Mouse (Mus musculus): ENCODE measurements around the gene Ubqln4. TPM values are rescaled to one million over a fixed set of nuclear protein-coding genes. Genes with fewer than 3 reads are reported as not detected.

The Ubqln4 gene
- polyA plus RNA-seq, 1 experiment from 2014 or later, result 60.8 TPM

- ATAC-seq (replicated peaks; ENCODE audit: low FRiP score, low TSS enrichment, low read depth) (no peak), DNase-seq (ENCODE audit: low spot score) (no peak)
- Histone ChIP-seq H3K4me3 (ENCODE audit: low read depth, low read length) (peak overlapping the region; percentile 97), H3K27me3 (replicated peaks; ENCODE audit: control insufficient read depth, insufficient read depth, low read length) (no peaks in the 10 kb centered on the region), H3K9me3 (ENCODE audit: control insufficient read depth, low read length) (no peaks in the 10 kb centered on the region), H3K36me3 (ENCODE audit: control insufficient read depth, insufficient read depth, low read length) (peaks cover 6% of the 10 kb centered on the region), H3K4me1 (replicated peaks; ENCODE audit: control insufficient read depth, insufficient read depth, low read length) (peaks cover 56% of the 10 kb centered on the region), H3K4me2 (ENCODE audit: low read length) (peak overlapping the region; percentile 96), H3K27ac (ENCODE audit: low read depth) (peak overlapping the region; percentile 97), H3K9ac (ENCODE audit: low read length) (peak overlapping the region; percentile 96)
- 13% methylated on average over 11 of the region's 11 CpGs for WGBS
Measured at GRCm38 (mm10) chr3:88530082-88530864, 23.3 kb upstream of the Ubqln4 start.

GRCm38 (mm10) chr3:88531348-88532298 lies 21.9 kb upstream of the Ubqln4 start:
- WGBS, result under 1% methylated on average over 59 of the region's 63 CpGs
- Histone ChIP-seq H3K9me3 (ENCODE audit: control insufficient read depth, low read length) (no peaks in the 10 kb centered on the region), H3K4me2 (ENCODE audit: low read length) (peak overlapping the region; percentile 96), H3K27ac (ENCODE audit: low read depth) (peak overlapping the region; percentile 97), H3K4me3 (ENCODE audit: low read depth, low read length) (peak overlapping the region; percentile 97), H3K4me1 (replicated peaks; ENCODE audit: control insufficient read depth, insufficient read depth, low read length) (peaks cover 60% of the 10 kb centered on the region), H3K27me3 (replicated peaks; ENCODE audit: control insufficient read depth, insufficient read depth, low read length) (no peaks in the 10 kb centered on the region), H3K36me3 (ENCODE audit: control insufficient read depth, insufficient read depth, low read length) (peaks cover 16% of the 10 kb centered on the region), H3K9ac (ENCODE audit: low read length) (peak overlapping the region; percentile 96)
- DNase-seq (ENCODE audit: low spot score) (peak; percentile 97), ATAC-seq (replicated peaks; ENCODE audit: low FRiP score, low TSS enrichment, low read depth) (peak; percentile 81)

DNA sequence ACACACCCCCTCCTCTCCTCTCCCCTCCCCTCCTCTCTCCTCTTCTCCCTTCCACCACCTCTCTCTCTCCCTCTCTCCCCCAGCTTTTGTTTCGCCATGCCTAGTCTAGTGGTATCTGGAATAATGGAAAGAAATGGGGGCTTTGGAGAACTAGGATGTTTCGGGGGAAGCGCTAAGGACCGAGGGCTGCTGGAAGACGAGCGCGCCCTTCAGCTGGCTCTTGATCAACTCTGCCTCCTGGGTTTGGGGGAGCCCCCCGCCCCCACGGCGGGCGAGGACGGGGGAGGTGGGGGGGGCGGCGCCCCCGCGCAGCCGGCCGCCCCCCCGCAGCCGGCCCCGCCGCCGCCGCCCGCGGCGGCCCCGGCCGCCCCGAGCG lies 21.3 kb upstream of the Ubqln4 start, which contains the start of gene Mex3a:
Gene Mex3a (plus strand): TSS at position 97 of the 376 bp plus-strand sequence.
- Histone ChIP-seq H3K4me3 (ENCODE audit: low read depth, low read length) (peak within 1 kb of the TSS; percentile 97), H3K9me3 (ENCODE audit: control insufficient read depth, low read length) (no peaks in the 10 kb centered on the region), H3K27ac (ENCODE audit: low read depth) (peak within 1 kb of the TSS; percentile 97), H3K4me1 (replicated peaks; ENCODE audit: control insufficient read depth, insufficient read depth, low read length) (peaks cover 64% of the 10 kb centered on the region), H3K9ac (ENCODE audit: low read length) (peak within 1 kb of the TSS; percentile 96), H3K36me3 (ENCODE audit: control insufficient read depth, insufficient read depth, low read length) (peaks cover 23% of the 10 kb centered on the region), H3K27me3 (replicated peaks; ENCODE audit: control insufficient read depth, insufficient read depth, low read length) (no peaks in the 10 kb centered on the region), H3K4me2 (ENCODE audit: low read length) (peak within 1 kb of the TSS; percentile 96)
- no peak for DNase-seq (ENCODE audit: low spot score)
- ATAC-seq (replicated peaks; ENCODE audit: low FRiP score, low TSS enrichment, low read depth), result no peak
- WGBS, result 0% methylated on average over 10 of the region's 31 CpGs

DNA sequence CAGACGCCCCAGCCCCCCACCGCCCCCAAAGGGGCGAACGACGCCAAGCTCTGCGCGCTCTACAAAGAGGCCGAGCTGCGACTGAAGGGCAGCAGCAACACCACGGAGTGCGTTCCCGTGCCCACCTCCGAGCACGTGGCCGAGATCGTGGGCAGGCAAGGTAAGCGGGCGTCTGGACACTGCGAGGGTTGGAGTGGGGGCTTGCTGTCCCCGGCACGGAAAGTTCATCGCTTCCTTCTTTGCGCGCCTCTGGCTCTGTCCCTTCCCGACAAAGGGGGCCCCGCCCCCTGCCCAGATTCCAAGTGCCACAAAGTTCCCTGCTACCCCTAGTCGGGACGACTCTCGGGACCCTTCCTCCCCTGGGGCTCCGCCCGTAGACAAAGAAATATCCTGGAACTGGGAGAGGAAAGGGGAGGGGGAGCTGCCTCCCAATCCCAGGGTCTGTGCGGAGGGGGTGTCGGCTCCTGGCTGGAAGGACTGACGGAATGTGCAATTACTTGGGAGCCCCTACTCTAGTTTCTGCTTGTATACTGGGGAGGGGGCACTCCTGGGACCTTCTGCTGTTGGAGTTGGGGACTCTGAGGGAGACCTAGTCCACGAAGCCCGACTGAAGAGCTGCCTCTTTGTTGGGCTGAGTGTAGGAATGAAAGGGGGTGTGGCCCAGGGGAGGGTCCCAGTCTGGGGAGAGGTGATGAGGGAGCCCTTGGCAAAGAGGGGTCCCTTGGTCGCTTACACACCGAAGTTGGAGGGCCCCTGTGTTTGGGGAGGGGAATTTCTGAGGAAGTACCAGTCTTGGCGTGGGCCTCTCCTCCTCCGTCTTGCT lies 20.7 kb upstream of the Ubqln4 start:
- peak overlapping the region; percentile 96 for H3K4me2 ChIP-seq (ENCODE audit: low read length)
- H3K9ac ChIP-seq (ENCODE audit: low read length), result peak overlapping the region; percentile 96
- WGBS, result under 1% methylated on average over 36 of the region's 40 CpGs
- H3K27ac ChIP-seq (ENCODE audit: low read depth), result peak overlapping the region; percentile 97
- peaks cover 64% of the 10 kb centered on the region for H3K4me1 ChIP-seq (replicated peaks; ENCODE audit: control insufficient read depth, insufficient read depth, low read length)
- H3K9me3 ChIP-seq (ENCODE audit: control insufficient read depth, low read length), result no peaks in the 10 kb centered on the region
- ATAC-seq (replicated peaks; ENCODE audit: low FRiP score, low TSS enrichment, low read depth) (peak; percentile 18), DNase-seq (ENCODE audit: low spot score) (peak; percentile 81)
- peak overlapping the region; percentile 97 for H3K4me3 ChIP-seq (ENCODE audit: low read depth, low read length)
- H3K36me3 ChIP-seq (ENCODE audit: control insufficient read depth, insufficient read depth, low read length), result peaks cover 29% of the 10 kb centered on the region
- H3K27me3 ChIP-seq (replicated peaks; ENCODE audit: control insufficient read depth, insufficient read depth, low read length), result no peaks in the 10 kb centered on the region

DNA sequence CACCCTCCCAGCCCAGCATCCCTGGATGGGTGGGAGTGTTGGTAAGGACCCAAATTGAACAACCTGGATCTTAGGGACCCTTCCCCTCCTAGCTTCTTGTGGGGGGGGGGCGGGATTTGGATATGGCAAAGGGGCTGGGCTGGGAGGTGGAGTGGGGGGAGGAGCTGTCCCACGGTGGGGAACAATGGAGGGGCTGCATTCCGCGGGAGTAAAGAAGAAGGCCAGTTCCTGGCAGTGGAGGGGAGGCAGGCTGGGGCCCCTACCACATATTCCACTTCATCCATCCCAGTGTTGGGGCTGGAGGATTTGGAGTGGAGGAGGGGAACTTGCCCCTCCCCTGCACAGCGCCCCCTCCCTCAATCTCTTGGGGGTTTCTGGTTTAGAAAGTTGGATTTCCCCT lies 19.9 kb upstream of the Ubqln4 start:
- ATAC-seq (replicated peaks; ENCODE audit: low FRiP score, low TSS enrichment, low read depth), result no peak
- peak overlapping the region; percentile 97 for H3K27ac ChIP-seq (ENCODE audit: low read depth)
- peak overlapping the region; percentile 97 for H3K4me3 ChIP-seq (ENCODE audit: low read depth, low read length)
- no peak for DNase-seq (ENCODE audit: low spot score)
- H3K36me3 ChIP-seq (ENCODE audit: control insufficient read depth, insufficient read depth, low read length), result peaks cover 37% of the 10 kb centered on the region
- 2% methylated on average over 5 of the region's 5 CpGs for WGBS
- no peaks in the 10 kb centered on the region for H3K9me3 ChIP-seq (ENCODE audit: control insufficient read depth, low read length)
- peaks cover 65% of the 10 kb centered on the region for H3K4me1 ChIP-seq (replicated peaks; ENCODE audit: control insufficient read depth, insufficient read depth, low read length)
- H3K27me3 ChIP-seq (replicated peaks; ENCODE audit: control insufficient read depth, insufficient read depth, low read length), result no peaks in the 10 kb centered on the region
- H3K9ac ChIP-seq (ENCODE audit: low read length), result peak overlapping the region; percentile 96
- H3K4me2 ChIP-seq (ENCODE audit: low read length), result peak overlapping the region; percentile 96

- Histone ChIP-seq H3K4me2 (ENCODE audit: low read length) (peak overlapping the region; percentile 96), H3K27ac (ENCODE audit: low read depth) (no peak overlapping the region), H3K4me3 (ENCODE audit: low read depth, low read length) (peak overlapping the region; percentile 97; the same call in 1 of the 2 replicates), H3K4me1 (replicated peaks; ENCODE audit: control insufficient read depth, insufficient read depth, low read length) (peaks cover 54% of the 10 kb centered on the region), H3K9me3 (ENCODE audit: control insufficient read depth, low read length) (no peaks in the 10 kb centered on the region), H3K36me3 (ENCODE audit: control insufficient read depth, insufficient read depth, low read length) (peaks cover 47% of the 10 kb centered on the region), H3K27me3 (replicated peaks; ENCODE audit: control insufficient read depth, insufficient read depth, low read length) (no peaks in the 10 kb centered on the region), H3K9ac (ENCODE audit: low read length) (peak overlapping the region; percentile 96)
- ATAC-seq (replicated peaks; ENCODE audit: low FRiP score, low TSS enrichment, low read depth) (no peak), DNase-seq (ENCODE audit: low spot score) (no peak)
- WGBS, result 22% methylated on average over 3 of the region's 3 CpGs
Measured at GRCm38 (mm10) chr3:88535005-88535404, 18.6 kb upstream of the Ubqln4 start.

DNA sequence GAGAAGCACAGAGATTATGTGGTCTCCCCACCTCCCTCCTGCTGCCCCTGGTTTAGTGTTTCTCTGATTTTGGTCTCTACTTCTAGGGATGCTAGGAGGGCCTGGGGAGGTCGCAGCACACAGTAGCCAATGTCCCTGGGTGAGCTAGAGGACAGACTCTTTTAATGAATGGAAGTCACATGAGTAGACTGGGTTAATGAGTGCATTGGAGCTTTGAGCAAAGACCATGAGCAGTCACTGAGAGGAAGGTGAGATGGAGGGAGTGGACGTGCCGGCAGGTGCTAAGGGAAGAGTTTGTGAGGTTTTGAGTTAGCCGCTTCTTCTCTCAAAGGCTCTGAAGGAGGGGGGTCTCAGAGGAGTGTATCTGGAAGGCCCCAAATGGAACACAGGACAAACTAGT lies 18.0 kb upstream of the Ubqln4 start:
- peak overlapping the region; percentile 97; the same call in 1 of the 2 replicates for H3K4me3 ChIP-seq (ENCODE audit: low read depth, low read length)
- no peaks in the 10 kb centered on the region for H3K27me3 ChIP-seq (replicated peaks; ENCODE audit: control insufficient read depth, insufficient read depth, low read length)
- H3K4me1 ChIP-seq (replicated peaks; ENCODE audit: control insufficient read depth, insufficient read depth, low read length), result peaks cover 49% of the 10 kb centered on the region
- no peak for ATAC-seq (replicated peaks; ENCODE audit: low FRiP score, low TSS enrichment, low read depth)
- peaks cover 52% of the 10 kb centered on the region for H3K36me3 ChIP-seq (ENCODE audit: control insufficient read depth, insufficient read depth, low read length)
- peak overlapping the region; percentile 96 for H3K4me2 ChIP-seq (ENCODE audit: low read length)
- DNase-seq (ENCODE audit: low spot score), result no peak
- H3K9me3 ChIP-seq (ENCODE audit: control insufficient read depth, low read length), result no peaks in the 10 kb centered on the region
- no peak overlapping the region for H3K27ac ChIP-seq (ENCODE audit: low read depth)
- H3K9ac ChIP-seq (ENCODE audit: low read length), result peak overlapping the region; percentile 96
- 48% methylated on average over 4 of the region's 4 CpGs for WGBS
